ENCODE assay signal across 13 mouse cellular contexts in the genomic region with DNA sequence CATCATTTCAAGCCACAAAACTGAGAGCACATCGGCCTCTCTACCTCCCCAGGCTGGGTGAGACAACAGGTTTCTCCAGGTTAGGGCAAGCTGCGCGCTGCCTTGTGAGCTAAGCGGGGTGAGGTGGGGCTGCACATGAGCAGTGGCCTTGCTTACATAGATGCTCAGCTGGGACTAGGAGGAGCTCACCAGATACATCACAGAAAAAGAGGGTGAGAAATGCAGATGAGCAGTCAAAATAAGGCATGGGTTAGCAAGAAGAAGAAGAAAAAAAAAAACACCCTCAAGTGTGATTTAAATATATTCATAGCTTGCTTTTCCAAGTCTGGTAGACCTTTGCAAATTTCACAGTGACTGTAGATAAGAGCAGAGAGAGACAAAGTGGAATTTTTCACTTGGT.
"Had no signal": no experiment of that assay in that cellular context is flagged by ENCODE, and none has a peak within 500 bp of the region (broad histone marks: within the 10 kb centered on the region; RNA-seq: fewer than 3 reads in every experiment).

No protein-coding gene starts in this region.

- DNase-seq: gastrocnemius, adult 2 months; gastrocnemius, postnatal 10 days; gastrocnemius, postnatal 25 days; heart, adult 18-20 months; heart, postnatal 10 days; heart, postnatal 4 days; kidney, adult 18-20 months; kidney, adult 8-10 months; kidney, postnatal 10 days; kidney, postnatal 25 days; kidney, postnatal 4 days; layer of hippocampus, postnatal 36 days; left cerebral cortex, postnatal 4 days had no signal
